Mouse (Mus musculus): ENCODE measurements around the gene 4930404N11Rik. TPM values are rescaled to one million over a fixed set of nuclear protein-coding genes. Genes with fewer than 3 reads are reported as not detected.
A peak's percentile ranks its signal among the peaks of the same experiment; 100 is the strongest.

The 4930404N11Rik gene
- total RNA-seq, 2 experiments from 2014 or later: 1.7 to 1.8 TPM

DNA sequence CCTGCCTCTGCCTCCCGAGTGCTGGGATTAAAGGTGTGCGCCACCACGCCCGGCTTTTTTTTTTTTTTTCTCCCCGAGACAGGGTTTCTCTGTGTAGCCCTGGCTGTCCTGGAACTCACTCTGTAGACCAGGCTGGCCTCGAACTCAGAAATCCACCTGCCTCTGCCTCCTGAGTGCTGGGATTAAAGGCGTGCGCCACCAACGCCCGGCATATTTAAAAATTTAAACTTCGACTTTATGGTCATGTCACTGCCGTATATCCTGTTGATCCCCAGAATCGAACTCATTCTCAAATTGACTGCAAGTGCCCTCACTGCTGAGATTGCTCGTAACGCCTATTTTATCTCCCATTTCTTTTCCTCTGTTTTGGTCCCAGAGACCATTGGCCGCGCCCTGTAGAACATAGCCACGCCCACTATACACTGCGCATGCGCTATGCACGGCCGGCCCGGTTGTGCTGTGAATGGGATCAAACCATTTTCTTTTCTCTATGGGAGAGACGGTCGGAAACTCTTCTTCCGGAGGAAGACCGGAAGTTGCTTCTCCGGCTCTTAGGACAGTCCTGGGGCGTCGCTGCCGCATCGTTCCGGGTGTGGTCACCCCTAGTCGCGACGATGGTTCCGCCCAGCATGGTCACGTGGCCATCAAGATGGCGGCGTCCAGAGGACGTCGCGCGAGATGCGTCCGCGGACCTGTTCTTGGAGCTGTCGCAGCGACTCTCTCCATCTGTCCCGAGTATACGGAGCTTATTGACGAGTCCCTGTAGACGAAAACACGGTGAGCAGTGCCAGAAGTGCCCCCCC lies 18.4 kb upstream of the 4930404N11Rik start, which contains the start of the genes Dohh and Gm48551:
Dohh (plus strand) TSS at position 627 of the 803 bp plus-strand sequence.
Gm48551 (plus strand) TSS at position 665 of the 803 bp plus-strand sequence.
- DNase-seq (ENCODE audit: low spot score in 2 of 2): peak; percentile 96 to 99

DNA sequence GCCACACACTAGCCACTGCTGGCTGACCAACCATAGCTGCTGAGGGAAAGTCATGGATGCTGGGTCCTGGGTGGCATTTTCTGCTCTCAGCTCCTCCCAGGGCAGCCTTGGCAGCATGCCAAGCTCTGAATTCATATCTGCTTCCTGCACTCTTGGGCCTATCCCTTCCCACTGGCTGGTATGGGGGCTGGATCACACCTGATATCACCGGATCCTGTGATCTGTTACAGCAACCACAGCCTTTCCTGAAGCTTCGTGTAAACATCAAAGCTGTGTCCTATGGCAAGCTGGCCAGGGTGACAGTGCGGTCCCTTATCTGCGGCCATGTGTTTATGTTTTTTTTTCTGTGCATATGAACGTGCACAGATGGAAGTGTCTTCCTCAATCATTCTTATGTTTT lies 16.4 kb upstream of the 4930404N11Rik start:
- DNase-seq (ENCODE audit: low spot score in 2 of 2): no peak

DNA sequence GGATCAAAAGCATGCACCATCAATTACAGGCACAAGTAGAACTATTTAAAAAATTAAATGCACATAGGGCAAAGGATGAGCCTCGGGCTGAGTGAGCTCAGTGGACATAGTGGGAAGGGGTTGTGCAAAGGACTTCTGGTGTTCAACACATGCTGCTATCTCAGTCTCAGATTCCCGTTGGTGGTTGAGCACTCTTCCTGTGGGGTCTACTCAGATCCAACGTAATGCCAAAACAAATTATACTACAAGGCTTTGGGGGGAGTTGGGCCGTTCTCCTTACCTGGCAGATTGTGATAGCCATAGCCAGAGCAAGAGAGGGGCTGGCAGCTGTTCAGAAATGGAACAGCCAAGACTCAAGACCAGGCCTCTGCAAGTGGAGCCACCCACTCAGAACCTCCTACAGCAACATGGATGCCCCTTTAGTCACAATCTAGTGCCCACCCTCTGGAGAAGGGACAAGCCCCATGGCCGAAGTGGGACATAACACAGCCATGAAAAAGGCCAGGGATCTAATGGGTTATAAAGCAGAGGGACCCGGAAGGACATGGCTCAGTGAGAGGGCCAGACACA lies 14.3 kb upstream of the 4930404N11Rik start:
- no peak for DNase-seq (ENCODE audit: low spot score in 2 of 2)

DNA sequence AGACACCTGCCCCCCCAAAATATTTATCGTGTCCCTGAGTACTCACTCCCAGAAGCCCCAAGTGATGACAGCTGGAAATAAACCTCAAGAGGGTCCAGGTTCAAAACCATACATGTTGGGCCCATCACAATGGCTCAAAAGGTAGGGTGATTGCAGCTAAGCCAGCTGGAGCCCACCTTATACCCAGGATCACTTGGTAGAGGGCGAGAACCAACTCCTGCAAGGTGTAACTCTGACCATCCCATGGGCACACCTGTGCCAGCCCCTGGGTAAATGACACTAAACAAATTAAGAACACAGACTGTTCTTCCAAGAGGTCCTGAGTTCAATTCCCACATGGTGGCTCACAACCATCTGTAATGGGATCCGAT lies 13.6 kb upstream of the 4930404N11Rik start:
- no peak for DNase-seq (ENCODE audit: low spot score in 2 of 2)

DNA sequence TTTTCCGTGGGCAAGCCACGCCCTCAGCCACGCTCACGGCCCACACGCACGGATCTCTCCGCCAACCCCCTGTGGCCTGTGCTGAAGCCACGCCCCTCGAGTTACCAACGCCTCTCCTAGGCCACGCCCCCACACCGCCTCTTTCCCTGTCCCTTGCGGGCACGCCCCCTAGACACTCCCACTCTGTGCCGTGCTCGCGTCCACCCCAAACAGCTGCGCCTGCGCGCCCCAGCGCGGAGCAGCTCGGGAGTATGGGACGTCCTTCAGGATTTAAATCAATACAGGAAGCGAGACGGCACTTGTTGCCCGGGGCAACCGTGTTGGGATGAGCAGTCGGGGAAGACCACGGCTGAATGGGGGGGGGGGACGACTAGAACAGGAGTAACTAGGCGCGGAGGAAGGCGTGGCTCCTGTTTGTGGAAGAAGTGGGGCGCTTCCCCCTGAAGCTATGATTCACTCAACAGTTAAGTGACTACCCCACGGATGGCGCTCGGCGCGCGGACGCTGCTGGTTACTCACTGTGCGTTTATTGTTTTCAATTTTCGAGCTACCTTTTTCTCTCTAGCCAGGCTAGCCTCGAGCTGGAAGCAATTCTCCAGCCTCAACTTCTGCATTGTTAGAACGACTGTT lies 13.1 kb upstream of the 4930404N11Rik start:
- DNase-seq (ENCODE audit: low spot score in 2 of 2): peak; percentile 100

DNA sequence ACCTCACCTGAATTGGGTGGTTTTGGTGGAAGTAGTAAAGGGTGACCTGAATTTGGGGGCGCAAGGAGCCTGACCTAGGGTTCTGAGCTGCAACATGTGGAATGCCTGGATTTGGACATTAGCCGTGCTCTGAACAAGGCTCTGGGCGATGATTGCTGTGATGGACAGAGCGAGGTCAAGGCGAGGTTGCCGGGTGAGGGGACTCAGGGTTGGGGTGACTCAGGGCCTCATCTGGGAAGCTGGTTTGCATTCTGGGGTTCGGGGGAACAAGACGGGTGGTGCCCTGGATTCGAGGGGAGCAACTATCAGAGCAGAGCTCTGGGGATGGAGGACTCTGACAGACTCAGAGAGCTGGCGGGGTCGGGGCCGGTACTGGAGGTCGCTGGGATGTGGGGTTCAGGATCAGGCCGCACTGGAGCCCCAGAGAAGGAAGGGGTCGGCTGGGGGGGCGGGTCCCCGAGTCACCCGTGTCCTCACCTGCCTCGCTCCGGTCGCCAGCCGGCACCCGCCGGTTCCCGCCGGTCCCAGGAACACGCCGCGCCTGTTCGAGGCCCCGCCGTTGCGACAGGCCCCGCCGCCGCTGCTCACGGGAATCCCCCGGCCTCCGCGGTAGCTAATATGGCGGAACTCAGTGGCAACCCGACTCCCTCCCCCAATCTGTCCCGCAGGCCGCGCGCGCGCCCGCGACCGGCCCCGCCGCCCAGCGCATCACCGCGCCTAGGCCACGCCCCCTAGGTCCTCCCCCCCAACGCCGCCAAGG lies 12.4 kb upstream of the 4930404N11Rik start, which contains the start of gene Fzr1:
Fzr1 (minus strand) TSS at position 724 of the 760 bp plus-strand sequence.
- DNase-seq (ENCODE audit: low spot score in 2 of 2): no peak

DNA sequence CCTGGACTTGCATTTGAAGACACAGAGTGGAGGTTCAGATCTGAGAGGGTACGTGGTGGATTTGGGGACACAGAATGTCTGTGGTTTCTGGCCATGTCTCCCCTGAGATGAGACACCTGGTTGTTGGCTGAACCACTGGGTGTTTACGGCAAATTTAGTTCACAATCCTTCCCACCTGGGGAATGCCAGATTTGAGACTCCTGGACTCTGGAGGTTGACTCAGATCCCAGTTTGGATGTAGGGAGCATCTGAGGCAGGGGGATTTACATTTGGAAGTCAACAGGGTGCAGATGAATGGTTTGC lies 11.7 kb upstream of the 4930404N11Rik start:
- no peak for DNase-seq (ENCODE audit: low spot score in 2 of 2)

DNA sequence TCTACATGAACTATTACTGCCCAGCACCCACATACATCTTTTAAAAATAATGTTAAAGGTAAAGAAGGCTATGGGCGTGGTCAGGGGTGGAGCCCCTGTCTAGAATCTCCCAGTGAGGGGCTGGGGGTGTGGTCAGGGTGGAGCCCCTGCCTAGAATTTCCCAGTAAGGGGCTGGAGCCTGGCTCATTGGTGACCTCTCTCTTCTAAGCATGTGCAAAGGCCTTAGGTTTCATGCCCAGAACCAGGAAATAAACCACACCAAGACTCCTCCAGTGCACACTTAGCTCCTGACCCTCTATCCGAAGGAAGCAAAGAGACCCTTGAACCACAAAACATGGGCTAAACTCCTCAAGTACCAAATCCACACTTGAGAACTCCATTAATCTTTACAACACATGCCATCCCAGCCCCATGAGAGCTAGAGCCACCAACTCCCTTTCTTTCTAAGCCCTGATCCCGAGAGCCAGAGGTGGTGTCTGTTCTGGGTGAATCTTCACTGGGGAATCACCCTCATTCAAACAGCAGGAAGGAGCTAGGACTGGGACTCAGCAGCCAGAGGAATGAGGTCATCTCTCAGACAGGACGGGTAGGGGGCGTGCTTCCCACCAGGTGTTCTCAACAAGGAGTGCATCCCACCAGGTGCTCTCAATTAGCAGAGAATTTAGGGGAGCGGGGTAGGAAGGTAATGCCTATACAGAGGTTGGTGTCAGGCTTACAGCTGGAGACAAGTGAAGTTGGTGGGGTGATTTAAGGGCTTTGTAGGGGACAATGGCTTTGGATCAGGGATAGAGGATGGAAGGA lies 11.1 kb upstream of the 4930404N11Rik start:
- DNase-seq (ENCODE audit: low spot score in 2 of 2): no peak

DNA sequence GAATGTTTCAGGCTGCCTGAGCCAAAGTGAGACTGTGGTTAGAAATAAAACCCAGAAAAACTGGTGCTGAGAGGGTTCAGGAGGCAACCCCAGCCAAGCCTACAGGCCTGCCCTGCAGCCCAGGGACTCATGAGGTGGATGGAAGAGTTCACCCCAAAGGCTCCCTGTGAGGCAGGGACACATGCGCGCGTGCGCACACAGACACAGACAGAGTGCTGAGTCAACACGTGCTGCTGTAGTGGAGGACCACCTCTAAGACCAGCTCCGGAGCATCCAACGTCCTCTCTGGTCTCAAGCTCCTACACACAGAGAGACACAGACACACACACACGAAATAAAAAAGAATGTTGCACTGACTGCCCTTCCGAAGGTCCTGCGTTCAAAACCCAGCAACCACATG lies 9.7 kb upstream of the 4930404N11Rik start:
- no peak for DNase-seq (ENCODE audit: low spot score in 2 of 2)

DNA sequence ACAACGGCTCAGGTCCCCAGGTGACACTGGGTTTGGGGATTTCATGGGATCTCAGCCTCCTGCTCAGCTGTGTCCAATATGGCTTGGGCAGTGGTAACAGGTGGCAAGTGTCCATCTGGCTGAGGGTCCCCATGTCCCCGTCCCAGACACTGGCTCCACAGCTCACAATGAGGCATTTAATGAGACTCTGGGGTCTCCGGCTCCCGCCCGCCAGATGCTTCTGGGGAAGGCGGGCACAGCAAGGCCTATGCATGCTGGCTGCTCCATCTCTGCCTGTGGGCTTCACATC lies 1.5 kb upstream of the 4930404N11Rik start:
- no peak for DNase-seq (ENCODE audit: low spot score in 2 of 2)

DNA sequence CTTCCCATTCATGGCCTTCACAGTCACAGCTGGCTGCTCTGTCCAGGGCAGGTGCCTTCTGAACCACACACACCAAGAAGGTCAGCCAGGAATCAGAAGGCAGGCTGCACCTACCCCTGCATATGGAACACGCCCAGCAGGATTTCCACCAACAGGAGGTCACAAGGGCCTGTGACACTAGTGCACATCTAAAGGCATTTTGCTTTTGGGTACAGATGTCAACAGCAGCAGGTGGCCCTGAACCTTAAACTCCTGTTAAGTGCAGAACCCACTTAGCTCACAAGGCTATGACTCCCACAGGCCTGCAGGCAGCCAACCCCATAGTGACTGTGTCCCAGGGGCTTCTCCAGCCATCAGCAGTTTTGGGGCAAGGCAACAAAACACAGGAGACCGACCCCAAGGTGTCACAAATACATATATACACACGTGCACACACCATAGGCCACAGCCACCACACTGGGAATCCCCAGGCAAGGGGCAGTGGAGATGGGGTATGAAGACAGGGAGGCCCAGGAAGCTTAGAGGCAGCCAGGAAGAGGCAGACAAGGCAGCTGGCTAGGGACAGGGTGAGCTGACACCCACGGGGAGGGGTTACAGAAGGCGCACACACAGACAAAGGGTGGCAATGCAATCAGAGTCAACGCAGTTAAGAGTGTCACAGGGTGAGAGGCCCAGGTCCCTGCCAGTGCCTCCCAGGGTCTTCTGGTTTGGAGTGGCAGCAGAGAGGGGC lies 1.0 kb upstream of the 4930404N11Rik start:
- no peak for DNase-seq (ENCODE audit: low spot score in 2 of 2)

DNA sequence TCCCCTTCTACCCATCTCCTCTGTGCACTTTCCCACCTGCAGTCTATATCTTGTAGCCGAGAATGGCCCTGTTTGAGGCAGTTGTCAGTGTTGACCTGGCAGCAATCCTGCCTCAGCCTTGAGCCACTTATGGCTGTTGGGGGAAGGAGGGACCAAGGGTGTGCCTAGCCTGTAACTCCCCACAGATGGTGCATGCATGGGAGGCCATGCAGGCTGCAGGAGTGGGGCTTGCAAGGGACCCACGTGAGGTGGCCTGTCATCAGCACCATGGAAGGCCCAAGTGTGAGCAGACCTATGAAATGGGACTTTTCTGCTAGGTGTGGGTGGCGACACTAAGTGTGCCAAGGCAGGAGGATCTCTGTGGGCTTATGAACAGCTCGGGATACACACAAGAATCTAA lies 543 bp downstream of the 4930404N11Rik start:
- no peak for DNase-seq (ENCODE audit: low spot score in 2 of 2)

DNA sequence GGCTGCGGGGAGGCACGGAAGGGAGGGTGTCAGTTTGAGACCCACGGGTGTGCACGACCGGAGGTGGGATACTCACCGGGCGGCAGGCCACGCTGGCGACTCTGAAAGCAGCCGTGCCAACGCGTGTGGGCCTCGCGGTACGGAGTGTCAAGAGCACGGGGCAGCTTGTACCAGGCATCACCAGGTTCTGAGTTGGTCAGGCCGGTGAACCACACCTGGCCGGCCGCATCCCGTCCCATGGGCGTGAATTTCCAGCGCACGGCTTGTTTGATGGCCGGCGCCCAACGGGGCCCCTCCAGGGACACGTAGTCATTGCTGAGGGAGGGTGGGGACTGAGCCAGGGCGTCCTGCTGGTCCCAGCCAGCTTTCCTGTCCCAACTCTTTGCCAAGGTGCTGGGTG lies 950 bp downstream of the 4930404N11Rik start:
- DNase-seq (ENCODE audit: low spot score in 2 of 2): no peak

DNA sequence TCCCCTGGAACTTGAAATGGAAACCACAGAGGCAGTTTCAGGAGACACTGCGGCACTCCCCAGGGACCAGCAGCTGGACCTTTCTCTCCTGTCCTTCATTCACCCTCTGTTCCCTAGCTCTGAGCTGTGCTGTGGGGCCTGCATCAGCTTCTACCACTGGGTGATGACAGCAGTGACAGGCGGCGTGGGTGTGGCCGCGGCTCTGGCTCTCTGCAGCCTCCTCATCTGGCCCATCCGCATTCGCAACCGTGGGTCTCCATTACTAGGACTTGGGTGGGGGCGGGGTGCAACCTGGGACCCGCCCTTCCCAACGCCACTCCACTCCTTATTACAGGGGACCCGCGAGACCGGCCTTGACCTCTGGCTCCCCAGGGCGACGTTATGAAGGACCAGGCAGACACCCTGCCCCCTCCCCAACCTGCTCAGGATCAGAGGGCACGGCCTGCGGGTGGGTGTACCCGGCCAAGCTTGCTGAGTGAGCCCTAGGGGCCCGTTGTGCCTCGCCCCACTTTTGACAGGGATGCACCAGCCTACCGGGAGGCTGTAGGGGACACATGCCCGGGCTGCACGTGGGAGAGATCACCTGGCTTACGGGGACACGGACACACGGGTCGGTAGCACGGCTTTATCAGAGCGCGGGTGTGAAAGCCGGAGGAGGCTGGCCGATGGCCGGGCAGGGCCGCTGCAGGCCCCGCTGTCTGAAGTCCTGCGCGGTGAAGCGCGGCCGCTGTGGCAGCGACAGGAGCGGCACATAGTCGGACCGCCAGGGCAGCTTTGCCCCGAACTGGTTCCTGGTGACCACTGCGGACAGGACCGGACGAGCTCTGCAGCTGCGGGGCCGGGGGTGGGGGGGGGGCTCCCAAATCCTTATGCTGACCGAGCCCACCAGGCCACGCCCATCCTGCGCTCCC lies 1.9 kb downstream of the 4930404N11Rik start:
- no peak for DNase-seq (ENCODE audit: low spot score in 2 of 2)

DNA sequence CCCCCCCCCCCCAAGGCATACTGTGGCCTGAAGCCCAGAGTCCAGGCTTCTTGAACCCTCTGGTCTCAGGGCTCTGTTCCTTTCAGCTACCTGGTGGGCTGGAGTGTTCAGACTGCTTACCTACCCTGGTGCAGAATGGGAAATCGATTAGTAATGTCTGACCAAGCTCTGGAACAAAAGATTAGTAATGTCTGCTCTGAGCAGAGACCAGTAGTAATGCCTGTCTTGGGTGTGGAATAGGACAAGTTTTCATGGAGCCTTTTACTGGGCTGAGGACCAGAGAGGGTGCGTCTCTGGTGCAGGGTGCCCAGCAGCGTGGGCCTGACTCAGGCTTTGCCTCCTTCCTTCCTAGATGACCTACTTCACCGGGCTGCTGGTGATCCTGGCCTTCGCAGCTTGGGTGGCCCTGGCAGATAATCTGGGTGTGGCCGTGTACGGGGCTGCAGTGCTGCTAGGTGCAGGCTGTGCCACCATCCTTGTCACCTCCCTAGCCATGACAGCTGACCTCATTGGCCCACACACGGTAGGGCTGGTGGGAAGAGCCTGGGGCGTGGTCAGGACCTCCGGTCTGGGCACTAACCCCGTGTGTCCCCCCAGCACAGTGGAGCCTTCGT lies 3.2 kb downstream of the 4930404N11Rik start:
- no peak for DNase-seq (ENCODE audit: low spot score in 2 of 2)

DNA sequence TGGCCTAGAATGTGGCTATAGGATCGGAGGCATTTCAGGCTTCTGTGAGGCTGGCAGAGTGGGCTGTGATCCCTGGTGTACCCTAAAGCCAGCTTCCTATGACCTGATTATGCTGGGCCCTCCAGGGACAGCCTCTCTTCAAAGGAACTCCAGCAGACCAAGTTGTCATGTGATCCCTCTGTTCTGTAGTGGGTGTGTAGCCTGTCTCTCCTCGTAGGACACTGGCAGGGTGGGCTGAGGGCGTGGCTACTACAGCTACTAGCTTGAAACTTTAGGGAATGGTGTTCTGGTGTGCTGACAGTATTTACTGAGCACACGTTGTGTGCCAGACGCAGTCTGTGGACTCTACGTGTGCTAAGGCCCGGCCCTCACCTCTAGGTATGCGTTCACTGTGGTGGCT lies 4.9 kb downstream of the 4930404N11Rik start:
- DNase-seq (ENCODE audit: low spot score in 2 of 2): no peak

DNA sequence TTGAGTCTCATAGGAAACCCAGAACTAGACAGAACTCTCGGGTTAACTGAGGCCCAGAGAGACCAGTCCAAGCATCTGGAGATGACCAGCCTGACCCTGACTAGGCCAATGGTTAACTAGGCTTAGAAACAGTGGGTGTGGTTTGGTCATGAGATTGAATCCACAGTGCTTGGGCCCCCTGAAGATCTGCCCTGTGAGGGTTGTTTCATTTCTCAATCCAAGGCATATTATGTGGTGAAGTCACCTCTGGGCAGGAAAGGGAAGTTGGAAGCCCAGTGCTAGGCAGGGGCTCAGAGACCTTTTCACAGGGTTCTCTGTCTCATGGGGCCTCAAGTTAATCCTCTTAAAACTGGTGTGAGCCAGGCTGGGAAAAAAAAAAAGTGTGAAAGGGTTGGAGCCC lies 6.8 kb downstream of the 4930404N11Rik start:
- DNase-seq (ENCODE audit: low spot score in 2 of 2): no peak

DNA sequence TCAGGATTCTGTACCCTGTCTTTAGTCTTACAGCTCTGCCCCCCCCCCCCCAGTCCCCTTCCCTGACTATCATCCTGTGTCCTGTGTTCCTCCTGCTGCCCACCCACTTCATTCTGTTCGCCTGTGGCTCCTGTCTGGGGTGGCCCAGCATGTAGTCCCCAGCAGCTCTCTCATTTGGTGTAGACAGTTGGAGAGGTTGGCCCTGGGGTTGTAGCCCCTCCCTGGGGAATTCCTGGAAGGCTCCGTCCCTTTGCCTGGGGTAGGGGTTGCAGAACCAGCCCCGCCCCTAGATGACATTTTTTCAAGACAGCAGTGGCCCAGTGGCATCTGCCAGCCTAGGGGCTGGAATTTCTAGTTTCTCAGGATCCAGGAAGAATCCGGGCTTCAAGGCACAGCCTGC lies 7.4 kb downstream of the 4930404N11Rik start:
- DNase-seq (ENCODE audit: low spot score in 2 of 2): no peak
